Mouse (Mus musculus) urinary bladder, postnatal 25 days (tissue): ENCODE measurements around the gene Pip4k2c.
A peak's percentile ranks its signal among the peaks of the same experiment; 100 is the strongest.
"Not testable (repeated sequence)": the region's sequence is repeated elsewhere in the genome, so short reads cannot be mapped to it uniquely, and the experiment has no call there.

Experiments used
- DNase-seq: peaks from one replicate; pipeline ENCODE4 v3.0.0; 2022; ENCODE audit warnings: low spot score

The Pip4k2c gene

DNA sequence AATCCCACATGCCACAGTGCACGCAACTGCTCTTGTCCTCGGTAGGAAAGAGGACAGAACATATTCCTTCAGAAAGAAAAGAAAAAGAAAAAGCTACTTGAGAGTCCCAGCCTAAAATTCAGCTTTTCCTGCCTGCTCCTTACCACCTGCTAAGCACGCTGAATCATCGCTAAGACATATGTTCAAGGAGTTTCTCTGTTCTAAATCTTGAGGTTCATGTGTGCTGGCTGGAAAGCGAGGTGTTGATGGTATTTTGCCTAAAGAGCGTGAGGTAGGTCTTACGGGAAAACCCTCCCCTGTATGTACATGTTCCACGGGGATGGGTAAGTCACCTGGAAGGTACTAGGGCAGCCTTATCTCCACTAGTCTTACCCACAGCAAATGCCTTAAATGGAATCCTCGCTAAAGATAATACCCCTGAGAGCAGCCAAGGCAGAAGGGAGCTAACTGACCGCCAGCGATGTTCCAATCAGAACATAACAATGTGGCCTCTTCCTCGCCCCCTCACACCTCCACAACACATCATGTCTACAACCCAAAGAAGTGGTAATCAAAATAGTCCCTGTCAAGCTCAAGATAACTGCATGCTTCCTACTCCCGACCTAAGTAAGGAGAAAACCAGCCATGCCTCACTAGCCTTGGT, 1.3 kb downstream of the Pip4k2c start:
- DNase-seq = no peak

DNA sequence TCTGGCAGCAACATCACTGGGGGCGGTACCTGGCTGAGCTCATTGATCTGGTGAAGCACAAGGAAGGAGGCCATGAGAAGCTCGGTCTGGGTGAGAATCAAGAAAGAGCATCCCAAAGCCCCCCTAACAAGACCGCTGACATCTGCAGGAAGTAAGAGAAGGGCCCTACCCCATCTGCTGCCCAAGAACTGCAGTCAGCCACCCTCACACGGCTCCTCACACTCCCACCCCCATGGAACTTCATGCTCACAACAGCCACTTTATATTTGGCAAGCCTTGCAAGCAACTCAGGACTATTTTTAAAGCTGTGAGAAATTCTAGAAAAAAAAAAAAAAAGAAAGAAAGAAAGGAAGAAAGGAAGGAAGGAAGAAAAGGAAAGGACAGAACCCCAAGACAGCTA, 2.5 kb downstream of the Pip4k2c start:
- no peak for DNase-seq

DNA sequence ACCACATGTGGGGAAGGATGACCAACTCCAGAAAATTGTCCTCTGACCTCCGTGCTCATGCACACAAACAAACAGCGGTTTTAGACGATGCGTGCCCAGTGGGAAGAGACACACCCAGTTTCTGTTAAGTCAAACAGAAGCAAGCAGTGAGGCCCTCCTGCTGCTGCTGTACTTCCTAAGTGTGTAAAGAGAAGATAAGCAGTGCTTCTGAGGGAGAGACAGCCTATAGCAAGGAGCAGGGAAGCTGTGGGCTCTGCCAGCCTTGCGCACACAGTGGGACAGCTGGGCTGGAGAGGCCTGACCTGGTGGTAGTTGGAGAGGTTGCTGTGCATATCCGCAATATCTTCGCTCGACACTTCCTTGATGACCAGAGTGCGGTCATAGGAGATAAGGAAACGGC, 6.0 kb downstream of the Pip4k2c start:
- DNase-seq = no peak

DNA sequence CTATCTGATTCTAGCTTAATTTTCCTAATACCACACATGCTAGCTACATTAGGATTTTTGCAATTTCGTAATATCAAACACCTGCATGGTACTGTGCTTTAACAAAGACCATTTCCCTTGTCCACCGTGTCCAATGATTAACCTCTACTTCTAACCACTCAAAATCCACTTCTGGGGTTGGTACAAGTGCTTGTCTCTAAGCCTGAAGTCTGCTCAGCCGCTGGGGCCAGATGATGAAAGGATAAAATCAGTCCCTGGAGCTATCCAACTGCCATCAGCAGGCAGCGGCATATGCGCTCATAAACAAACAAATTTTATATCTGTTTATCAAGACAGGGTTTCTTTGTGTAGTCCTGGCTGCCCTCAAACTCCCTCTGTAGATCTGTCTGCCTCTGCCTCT, 6.8 kb downstream of the Pip4k2c start:
- DNase-seq = no peak

DNA sequence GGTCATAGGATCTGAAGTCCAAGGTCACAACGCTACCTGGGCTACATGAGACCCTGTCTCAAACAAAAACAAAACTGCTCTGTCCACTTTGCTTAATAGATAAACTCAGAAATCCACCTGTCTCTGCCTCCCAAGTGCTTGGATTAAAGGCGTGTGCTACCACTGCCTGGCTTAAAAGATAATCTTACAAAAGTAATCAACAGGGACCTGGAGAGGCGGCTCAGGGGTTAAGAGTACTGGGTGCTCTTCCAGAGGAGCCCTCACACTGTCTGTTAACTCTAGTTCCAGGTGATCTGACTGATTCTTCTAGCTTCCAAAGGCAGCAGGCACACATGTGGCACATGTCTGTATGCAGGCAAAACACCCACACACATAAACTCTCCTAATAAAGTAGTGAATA, 8.3 kb downstream of the Pip4k2c start:
- no peak for DNase-seq

DNA sequence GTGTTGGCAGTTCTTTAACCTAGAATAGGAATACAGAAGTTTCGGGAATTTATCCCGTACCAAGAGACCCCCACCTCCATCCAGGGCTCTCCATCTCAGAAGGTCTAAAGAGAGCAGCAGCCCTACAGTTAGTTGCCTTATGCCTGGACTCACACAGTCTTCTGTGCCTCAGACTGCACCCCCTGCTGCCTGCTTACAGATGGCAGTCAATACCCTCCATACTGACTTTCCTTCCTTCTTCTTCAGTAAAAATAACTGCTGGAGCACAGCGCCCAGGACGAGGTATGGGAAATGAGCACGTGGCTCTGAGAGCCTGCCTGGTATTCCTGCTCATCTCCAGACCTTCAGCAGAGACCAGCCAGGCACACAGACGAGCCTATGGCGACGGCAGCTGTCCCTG, 11.1 kb downstream of the Pip4k2c start:
- no peak for DNase-seq

DNA sequence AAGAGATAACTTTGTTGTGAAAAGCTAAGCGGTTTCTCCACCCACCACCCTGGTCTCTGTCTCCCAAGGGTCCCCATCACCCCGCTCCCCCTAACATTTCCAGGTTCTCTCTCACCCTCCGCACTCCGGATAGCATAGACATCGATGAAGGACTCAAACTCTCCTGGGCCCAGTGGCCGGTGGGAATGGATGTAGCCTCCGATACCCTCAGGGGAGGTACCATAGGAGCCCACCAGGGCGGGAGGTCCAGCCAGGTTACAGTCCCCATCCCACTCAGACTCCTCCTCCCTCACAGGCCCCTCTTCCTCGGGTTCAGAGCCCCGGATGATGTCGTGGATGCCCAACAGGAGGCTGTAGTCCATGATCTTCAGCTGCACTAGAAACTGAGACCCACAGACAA, 11.9 kb downstream of the Pip4k2c start:
- DNase-seq = no peak

DNA sequence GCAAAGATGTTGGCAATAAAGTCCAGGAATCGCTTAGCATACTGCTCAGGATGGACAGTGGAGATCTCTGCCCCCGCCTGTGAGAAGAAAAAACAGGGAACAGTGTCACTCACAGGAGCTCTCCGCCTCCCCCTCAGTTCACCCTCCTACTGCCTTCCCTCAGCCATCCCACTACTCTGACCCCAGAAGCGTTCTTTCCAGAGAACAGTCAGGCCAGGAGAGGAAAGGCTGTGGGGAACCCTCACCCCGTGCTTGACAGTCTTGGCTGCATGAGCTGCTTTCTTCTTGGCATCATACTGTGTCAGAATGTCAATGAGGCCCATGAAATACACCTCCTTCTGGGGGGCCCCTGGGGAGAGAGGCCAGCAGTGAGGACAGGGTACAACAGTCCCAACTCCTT, 12.3 kb downstream of the Pip4k2c start:
- DNase-seq = no peak

DNA sequence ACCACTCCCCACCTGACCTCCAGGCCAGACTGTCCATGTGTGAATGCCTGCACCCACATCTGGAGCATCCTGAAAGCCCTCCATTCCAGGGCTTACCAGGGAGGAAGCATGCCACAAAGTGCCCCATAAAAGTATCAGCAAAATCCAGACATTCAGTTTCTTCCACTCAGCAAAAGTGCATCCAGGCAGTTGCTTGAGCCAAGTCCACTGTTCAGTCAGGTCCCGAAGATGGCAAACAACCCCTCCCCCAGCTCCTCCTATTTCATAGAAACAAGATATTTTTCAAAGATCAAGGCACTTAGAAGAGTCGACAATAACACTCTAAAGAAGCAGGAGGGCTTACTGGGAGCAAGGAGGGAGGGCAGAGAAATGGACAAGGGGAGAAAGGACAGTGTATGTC, 12.9 kb downstream of the Pip4k2c start:
- DNase-seq = no peak

DNA sequence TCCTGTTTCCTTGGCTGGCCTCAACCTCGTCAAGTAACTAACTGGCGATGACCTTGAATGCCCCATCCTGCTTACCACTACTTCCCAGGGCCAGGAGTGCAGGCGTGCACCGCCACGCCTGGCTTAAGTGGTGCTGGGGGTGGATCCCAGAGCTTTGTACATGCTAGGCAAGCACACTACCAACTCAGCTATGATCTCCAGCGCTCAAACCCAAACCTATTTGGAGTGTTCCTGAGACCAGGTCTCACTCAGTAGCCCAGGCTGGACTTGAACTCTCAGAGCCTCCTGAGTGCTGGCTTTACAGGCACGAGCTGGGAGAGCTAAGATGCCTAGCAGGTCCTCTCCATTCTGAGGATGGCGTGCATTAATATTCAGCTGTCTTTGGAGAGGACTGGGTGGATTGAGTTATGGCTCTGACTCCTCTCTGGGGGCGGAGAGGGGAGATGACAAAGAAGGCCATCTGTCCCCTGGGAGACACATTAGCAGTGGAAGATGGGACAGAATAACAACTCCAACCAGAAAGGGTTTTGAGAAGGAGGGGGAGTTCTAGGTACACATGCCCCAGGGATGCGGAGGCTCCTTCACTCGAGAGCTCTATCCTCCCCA, 13.8 kb downstream of the Pip4k2c start:
- DNase-seq = no peak

DNA sequence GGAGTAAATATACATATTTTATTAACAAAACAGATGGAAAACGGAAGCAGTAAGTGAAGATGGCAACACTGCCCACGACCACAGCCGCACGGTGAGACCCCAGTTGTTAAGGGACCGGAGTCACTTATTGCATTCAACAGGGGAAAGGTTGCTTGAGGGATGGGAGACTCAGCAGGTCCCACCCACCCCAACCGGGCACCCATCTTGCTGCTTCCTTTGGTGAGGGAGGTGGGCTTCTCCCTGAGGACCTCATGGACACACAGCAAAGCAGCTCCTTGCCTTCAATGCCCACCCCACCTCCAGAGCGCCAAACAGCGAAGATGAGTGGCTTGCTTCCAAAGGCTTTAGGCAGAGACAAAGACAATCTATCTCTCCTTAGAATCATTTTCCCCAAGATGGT, 14.3 kb downstream of the Pip4k2c start:
- DNase-seq = no peak

DNA sequence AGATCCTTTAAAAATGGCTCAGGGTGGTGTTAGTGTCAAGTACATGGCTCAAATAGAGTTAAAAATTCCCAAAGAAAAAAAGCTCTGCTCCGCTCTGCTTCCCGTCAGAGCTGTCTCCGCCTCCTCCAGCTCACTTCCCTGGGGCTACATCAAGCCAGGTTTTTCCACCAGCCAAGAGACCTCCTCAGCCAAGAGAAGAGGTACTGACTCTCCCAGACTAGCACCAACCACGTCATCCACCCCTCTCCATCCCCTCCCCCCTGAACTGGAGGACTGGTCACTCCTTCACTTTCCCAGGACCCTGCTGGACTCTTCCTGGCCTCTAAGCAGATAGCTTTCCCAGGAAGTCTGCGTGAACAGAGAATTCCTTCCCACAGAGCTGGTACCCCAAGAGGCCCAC, 15.0 kb downstream of the Pip4k2c start:
- DNase-seq = peak; percentile 26

DNA sequence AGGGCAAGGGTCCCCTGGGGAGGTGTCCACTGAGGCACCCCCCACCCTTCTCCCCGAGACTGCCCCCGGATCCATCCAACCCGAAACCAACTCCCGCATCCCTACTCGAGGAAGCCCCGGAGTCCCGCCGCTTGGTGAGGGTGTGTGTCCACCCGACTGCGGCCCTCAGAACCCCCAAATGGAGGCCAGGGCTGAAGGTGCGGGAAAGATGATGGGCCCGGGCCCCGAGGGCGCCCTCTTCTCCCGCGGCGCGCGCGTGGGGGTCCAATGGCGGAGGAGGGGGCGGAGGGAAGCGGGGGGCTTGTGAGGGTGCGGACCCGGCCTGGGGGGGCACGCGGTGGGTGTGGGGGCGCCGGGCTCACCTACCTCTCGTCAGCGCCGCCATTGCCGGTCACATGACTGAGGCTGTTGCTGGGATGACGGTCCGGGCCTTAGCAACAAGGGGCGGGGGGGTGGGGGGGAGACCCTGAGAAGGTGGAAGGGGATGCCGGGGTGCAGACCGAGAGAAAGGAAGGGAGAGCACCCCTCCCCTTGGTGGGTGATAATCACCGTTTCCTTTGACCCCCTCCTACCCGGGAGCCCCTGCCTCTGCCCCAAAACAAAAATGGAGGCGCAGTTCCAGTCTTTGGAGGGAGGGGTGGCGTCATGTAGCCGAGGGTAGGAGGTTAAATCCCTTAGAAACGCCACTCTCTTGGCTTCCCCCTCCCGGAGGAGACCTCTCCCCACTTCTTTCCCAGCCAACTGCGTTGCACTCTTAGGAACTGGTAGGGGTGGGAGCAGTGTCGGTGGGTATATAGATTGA, 15.9 kb downstream of the Pip4k2c start, which contains the start of gene Dtx3:
TSS of gene Dtx3 (minus strand) at position 401 of the 802 bp plus-strand sequence.
- no peak for DNase-seq

DNA sequence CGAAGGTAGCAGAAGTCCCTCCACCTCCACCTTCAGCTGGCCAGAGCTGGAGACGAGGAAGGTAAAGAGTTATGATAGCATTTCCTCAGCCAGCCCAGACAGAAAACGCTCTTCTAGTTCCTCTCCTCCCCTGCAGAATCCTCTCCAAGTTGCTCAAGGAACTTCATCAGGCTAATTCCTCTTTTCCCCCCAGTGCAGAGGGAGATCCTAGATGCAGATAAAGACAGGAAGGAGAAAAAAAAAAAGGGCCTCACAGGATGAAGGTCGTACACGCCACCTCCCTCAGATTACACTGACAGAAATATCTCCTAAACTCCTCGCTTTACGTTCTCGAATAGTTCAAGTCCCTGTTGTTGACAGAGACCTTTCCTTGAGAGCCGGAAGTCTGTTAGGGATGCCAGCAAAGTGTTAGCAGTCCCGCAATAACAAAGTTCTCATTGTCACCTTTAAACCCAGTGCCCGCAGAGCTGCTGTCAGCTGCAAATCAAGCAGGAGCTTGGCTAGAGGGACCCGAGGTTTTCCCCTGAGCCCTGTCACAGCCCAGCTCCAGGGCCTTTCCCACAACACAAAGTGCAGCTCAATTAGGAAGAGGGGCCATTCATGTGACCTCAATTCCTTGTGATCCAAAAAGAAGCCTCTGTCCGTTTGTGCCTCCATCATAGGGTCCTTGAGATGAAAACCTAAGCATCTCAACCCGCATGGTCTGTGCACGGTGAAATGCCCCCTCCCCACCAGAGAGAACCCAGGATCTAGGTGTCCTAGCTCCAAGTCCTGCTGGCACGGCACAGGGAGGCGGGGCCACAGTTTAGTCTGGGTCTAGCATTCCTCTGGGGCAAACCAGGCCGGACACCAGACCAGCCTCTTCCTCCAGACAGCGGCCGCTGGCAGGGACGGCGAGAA, 16.7 kb downstream of the Pip4k2c start:
- DNase-seq = peak; percentile 52

DNA sequence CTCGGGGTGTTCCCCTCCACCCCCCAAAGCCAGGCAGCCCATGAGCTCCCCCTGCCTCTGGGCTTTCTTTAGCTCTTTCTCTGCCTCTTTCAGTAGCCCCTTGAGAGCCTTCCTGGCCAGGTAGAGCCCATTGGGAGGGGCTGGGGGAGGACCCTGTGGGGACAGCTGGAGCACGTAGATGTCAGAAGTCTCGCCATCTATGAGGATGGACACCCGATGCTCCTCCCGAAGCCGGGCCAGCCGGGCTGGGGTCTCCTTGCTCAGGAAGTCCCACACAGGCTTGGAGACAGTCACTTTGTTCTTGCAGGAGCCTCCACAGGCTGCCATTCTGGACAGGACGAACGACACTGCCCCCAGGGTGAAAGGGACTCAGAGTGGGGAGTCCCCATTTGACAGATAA, 18.4 kb downstream of the Pip4k2c start:
- DNase-seq = no peak

DNA sequence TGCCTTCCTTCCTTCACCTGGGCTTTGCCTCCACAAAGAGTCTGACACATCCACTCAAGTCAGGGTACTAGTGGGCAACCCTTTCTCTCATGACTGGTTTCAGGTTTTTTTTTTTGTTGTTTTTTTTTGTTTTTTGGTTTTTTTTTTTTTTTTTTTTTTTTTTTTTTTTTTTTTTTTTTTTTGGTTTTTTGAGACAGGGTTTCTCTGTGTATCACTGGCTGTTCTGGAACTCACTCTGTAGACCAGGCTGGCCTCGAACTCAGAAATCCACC, 19.4 kb downstream of the Pip4k2c start:
- DNase-seq = not testable (repeated sequence)

DNA sequence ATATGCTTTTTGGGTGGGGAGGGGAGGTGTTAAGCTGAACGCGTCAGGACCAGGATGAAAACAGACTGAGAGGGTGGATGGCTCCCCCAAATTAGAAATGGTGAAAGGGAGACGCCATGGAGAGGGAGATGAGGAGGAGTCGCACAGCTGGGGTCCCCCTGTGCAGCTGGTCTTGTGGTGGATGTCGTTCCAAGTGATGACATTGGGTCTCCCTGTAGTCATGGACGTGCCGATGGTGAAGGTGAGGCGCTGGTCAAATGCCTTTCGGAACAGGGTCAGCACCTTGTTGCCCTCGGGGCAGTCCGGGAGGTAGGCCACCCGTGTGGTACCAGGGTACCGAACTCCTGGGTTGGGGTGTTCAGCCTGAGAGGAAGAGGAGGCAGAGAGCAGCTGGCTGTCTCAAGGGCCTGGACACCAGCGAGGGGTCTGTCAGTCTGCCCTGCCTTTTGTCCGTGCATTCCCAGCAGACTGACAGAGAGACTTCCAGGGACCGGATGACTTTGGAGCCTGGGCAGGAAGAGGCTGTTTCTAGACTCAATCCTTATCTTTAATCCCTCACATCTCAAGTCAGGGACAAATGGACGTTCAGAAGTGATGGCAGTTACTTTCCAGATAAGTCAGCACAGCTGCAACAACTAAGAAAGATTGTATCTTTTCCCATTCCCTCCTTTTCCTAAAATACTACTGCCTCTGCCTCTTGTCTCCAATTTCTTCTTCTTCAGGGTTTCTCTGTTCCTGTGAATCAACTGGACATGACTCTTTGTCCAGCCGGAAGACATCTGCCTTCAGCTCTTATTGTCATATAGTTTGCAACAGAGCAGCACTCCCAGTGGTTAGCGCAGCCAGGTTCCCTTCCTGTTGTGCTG, 20.0 kb downstream of the Pip4k2c start:
- no peak for DNase-seq

DNA sequence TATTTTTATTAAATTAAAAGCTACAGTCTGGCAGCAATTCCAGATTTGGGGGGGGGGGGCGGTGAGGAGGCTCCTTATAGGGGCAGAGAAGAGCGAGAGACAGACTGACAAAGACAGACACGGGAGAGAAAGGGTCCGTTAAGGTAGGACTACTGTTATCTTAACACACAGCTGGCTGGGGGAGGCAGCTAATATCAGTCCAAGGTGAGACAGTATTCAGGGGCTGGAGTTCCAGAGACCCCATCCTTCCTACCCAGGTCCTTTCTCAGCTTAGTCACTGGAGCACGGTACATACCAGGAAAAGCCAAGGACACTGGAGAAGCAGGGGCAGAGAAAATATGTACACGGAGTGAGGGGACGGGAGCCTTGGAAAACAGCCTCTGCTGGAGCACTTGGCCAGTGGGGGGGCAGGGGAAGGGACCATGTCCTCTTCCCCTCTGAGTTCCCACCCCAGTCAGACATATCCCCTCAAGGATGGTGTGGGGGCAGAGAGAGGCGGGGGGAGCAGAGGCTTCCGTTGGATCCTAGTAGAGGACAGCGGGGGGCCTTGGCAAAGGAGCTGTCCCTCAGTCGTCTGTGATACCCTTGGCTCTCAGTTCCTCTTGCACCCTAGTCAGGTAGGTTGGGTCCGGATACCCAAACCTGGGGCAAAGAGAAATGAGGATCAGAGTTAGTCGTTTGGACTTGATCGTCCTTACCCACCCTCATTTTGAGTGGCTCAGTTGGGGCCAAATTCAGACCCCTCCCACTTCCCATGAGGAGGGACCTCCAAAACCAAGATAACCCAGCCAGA, 20.8 kb downstream of the Pip4k2c start:
- DNase-seq = no peak

DNA sequence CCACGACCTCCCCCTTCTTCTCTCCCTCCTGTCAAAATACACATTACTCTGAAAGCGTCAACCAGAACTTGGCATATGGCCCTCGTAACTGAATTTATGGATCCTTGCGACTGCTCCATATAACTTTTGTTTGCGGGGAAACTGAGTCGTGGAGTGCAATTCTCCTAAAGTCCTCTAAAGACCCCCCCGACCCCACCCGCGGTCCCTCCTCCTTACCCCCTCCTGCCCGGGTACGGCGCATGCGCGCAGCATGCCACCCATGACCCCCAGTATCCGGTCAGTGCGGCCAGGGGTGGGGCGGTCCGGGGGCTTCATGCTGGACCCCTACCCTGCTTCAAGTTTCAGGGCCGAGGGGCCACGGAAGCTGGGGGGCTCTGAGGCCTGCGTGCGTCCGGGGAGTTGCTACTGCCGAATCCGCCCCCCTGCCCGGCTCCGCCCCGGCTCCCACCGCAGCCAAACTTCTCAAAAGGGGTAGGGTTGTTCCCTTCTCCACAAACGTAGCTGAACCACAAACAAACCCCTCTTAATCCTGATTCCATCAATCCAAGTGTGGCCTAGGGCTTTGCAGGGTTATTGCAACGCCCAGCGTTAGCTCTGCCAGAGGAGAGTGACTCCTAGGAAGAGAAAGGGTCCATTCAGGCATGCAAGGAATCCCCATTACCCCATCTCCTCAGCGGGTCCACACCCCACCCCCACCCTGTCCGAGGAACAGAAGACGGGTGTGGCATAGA, 21.6 kb downstream of the Pip4k2c start, which contains the start of gene Arhgef25:
TSS of gene Arhgef25 (minus strand) at position 433 of the 731 bp plus-strand sequence.
- DNase-seq = no peak

DNA sequence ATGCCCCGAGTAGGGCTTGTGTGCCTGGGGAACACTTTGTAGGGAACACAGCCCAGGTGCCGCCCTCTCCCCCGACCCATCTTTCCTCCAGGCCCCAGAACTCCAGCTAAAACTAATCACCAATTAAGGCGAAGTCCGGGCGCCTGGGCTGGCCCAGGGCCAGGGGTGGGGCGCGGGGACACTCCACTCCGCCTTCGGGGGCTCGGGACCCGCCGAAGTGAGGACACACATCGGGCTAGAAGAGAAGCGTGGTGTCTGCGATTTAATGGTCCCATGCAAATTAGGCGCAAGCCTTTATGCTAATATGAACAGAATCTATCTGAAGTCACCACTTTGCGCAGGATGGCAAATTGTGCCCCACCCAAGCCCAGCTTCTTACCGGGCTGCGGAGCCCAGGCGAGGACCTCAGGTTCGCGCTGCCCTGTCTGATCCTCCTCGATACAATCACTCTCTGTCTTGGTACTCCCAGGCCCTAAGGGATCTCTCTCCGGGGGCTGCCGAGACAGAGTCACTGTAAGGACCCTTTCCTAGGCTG, 22.2 kb downstream of the Pip4k2c start:
- DNase-seq = peak; percentile 48
